Mouse (Mus musculus) heart, adult 18-20 months (tissue): Measurements from ENCODE around the gene Mageb18. TPM values are rescaled to one million over a fixed set of nuclear protein-coding genes. Genes with fewer than 3 reads are reported as not detected.
A peak's percentile ranks its signal among the peaks of the same experiment; 100 is the strongest.
"Not testable (repeated sequence)": the region's sequence is repeated elsewhere in the genome, so short reads cannot be mapped to it uniquely, and the experiment has no call there.

Experiments used
- DNase-seq, 2 experiments: peaks; one replicate each; pipeline ENCODE4 v3.0.0; 2021 to 2022; ENCODE audit warnings: mixed read lengths in 1 of 2
- long read RNA-seq, 2 experiments: library from polyadenylated mRNA; stranded (forward); transcript quantifications; one replicate each; pipeline ENCODE4 v2.0.0; 2021
- total RNA-seq, 2 experiments: library from RNA; stranded (reverse); gene quantifications; 2 replicates each; pipeline ENCODE4 v1.2.3; 2021

Gene Mageb18
- not detected for total RNA-seq
- long read RNA-seq, experiment 1: 0 reads
- long read RNA-seq, experiment 2: 0 reads

DNA sequence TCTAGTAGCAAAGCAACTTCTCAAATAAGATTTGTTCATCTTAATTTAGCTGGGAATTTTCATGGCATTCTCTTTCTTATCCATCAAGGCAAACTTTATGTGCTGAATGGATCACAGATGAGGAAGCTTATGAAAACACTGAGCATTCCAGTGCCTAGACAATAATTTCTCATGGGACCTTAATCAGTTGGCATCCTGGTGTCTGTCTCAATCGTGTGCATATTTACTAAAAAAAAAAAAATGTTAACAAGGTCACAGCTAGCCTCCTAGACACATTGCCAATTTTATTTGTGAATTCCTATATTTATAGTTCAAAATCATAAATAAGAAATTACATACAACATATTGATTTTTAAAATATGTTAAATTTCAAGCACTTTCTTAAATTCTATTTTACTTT is at the start of gene Mageb18:
TSS of gene Mageb18 (minus strand) at position 101 of the 400 bp plus-strand sequence.
- no peak for DNase-seq

DNA sequence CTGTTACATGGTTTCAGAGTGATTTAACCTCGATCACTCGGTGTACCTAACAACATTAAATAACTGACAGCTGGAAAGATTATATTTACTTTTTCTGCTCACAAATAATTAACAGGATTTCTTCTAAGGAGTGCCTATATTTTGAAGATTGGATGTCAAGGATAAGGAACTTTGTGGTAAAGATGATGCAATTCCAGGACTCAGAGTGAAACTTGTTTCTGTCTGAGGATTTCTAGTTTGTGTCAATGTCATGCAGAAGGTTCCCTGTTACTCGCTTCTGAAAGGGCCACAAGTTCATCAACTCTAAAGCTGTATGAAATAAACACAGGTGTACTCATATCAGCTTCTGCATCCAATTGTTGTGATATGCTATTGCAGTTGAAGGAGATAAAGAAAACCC is 13.4 kb upstream of the Mageb18 start:
- DNase-seq: no peak

DNA sequence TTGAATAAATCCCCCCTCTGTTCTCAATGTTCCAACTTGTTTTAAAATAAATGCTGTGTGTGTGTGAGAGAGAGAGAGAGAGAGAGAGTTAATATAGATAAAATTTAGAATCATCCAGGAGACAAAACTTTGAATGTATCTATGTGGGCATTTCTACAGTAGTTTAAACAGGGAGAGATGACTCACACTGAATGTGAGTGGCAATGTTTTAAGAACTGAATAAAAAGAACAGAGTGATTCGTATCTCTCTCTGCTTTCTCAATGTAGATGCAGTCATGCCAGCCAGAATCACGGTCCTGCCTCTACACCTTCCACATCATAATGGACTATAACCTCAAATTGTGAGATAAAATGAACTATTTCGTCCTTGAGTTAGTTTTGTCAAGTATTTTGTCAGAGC is 11.1 kb upstream of the Mageb18 start:
- DNase-seq: no peak

DNA sequence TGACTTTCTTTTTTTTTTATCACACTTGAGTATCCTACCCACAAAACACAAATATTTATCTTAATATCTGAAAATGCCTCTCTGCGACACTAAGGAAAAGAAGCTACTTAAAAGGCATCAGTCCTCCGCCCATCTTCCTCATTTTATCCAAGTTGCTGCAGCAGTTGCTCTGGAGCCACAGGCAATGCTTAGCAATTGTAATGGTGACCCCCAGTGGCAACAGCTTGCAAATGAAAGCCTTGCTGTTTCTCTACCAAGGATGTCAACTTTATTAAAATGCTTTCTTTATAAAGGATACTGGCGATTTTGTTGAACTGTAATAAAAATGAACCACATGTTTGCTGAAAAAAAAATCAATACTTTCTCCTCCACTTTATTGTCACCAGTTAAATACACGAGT is 2.0 kb downstream of the Mageb18 start:
- no peak for DNase-seq

DNA sequence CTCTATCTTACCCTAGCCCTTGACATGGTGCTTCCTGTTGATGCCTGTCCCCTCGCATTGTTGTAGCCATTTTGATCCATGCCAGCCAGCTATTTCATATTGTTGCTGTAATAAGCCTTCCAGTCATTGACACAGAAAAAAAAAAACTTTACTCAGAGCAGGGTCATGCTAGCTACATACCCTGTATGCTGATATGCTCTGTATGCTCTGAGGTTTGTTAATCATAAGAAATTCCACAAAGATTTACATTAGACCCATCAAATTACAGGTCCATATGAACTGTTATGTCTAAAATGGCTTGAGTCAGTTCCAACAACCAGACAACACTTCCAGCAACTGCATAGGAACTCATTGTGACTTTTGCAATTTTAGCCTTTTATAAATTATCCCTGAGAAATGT is 71.5 kb downstream of the Mageb18 start:
- no peak for DNase-seq

DNA sequence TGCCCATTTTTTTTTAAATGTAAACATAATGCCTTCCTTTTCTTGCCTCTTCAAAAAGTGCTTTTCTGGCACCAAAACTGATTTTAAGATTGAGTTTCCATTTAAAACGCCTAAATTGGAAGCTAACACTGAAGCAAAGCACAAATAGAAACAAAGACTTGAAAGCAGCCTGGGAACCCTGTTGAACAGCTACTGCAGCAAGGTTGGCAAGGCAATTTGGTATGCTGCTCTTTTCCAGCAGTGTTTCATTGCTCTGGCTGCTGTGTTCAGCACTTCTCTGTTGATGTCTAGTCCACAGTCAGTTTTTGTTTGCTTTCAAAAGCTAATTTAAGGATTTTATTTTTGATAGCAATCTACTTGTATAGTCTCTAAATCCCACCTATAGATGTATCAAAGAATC is 101.1 kb downstream of the Mageb18 start:
- no peak for DNase-seq

DNA sequence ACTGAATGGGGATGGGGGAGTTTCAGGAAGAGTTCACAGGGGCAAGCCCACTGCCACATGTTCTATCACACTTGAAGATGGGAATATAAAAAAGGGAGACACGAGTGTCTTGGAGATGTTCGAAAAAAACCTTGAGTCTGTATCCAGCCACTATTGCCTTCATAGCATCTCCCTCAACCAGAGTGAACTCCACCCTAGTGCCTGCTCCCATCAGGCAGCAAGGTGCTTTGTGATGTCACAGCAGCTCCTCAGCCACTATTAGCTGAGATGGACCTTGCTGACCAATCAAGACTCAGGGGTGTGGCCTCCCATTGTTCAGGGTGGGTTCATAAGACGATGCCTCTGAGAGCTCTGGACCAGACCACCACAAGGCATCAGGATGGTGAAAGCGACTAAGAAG is 109.7 kb downstream of the Mageb18 start, which contains the start of gene Gm5941:
TSS of gene Gm5941 (plus strand) at position 301 of the 400 bp plus-strand sequence.
- not testable (repeated sequence) for DNase-seq

DNA sequence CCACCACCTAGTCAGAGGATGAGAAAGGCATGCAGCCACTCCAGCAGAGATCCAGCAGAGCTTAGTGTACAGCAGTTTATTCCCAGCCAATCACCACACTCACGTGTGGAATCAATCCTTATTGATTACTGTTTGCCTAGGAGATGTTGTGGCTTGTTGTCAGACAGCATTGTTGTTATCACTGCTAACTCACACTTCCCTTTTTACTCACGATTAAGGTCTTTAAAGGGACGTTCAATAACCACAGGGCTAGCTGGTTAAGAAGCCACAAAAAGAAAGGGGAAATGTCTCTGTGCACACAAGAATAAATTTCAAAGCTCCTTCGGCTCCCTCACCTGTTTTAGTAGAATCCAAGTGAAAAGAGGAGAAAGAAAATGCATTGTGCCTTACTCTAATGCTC is 134.6 kb downstream of the Mageb18 start:
- DNase-seq: no peak

DNA sequence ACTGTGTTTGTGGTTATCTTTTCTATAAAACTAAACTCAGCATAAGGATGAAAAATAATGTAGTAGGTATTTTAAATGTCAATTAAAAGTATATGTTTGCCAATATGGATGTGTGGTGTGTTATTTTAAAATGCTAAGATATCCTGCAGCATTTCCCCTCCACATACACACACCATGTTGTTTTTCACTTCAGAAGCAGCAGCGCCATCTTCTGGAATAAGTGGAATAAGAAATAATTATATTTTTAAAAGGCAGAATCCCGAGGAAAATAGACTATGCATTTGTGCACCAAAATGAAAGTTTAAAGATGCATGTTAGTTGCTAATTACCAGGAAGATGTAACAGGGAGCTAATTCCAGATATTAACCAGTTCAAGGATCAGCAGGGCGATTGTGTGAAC is 138.9 kb downstream of the Mageb18 start:
- no peak for DNase-seq

DNA sequence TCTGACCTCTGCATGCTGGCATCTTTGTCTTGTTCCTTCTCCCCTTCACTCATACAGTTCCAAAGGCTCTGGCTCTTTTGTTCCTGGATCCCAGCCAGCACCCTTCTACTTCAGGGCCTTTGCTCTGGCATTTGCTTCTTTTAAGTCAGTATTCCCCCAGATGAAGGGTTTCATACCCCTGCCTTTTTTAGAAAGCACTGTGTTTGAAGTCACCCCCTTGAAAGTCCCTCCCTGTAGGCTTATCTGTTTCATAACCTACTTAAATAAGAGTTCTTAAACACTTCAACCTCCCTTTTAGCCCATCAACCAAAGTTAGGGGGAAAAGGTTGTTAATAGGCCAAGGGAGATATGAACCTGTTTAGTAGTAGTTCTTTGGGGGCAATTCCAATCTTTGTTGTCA is 212.0 kb downstream of the Mageb18 start:
- DNase-seq: no peak

DNA sequence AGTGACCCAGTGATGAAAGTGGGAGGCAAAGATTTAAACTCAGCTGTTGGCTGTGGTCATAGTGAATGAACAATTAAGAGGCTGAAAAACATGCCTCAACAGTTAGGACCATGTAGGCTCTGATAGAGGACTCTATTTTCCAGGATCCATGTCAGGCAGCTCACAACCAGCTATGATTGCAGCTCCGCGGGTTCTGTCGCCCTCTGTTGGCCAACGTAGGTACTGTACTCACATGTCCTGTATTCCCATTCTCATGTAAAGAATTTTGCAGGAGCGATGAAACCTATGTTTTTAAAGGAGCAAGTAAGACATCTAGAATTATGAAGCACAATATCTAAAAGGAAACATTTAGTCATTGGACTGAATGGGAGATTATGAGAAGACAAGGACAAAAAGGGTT is 256.4 kb downstream of the Mageb18 start:
- DNase-seq: peak; percentile 0 to 41

DNA sequence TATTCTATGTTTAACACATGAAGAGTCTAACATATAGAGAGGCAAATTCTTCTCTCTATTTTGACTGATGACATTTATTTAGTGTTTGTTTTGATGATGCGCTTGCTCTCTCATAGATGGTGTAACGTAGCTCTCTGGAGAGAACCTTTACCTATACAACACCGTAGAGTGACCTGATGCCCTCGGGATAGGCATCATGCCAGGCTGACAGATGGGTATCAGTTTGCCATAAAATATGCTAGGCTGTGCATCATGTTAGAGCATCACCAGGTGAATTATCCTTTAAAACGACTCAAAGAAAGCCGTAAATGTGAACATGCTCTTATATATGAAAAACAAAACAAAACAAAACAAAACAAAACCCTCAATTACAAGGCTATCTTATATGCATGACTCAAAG is 258.5 kb downstream of the Mageb18 start:
- no peak for DNase-seq

DNA sequence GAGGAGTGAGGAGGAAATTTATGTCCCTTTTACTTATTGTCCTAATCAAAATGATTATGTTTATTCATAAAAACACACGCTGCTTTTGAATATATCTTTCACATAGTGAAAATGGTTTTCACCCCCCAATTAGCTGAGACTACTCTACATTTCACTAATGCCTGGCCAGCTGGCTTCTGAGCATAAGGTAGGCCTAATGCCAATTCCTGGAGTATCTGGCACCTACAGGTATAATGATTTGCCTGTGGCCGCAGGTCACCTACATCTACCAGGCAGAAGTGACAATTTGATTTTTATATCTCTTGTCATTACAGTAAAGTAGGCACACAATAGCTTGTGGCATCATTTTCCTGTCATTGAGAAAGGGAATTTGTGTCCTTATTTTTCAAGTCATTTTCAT is 259.8 kb downstream of the Mageb18 start:
- DNase-seq: no peak

DNA sequence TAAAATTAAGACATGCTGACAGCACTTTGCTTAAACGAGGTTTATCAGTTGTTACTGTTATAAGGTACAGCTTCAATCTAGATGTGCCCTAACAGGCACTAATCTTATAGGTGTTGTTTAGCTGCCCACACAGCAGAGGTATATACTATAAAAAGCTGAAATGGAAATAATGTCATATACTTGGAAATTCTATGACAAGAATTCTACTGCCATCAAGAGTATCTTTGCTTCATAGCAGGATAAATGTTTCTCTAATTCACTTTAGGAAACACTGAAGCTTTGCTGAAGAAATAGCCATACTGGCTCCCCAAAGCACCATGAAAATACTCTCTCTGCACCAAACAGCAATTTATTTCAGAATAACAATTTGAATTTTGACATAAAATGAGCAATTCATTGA is 265.9 kb downstream of the Mageb18 start:
- DNase-seq: no peak

DNA sequence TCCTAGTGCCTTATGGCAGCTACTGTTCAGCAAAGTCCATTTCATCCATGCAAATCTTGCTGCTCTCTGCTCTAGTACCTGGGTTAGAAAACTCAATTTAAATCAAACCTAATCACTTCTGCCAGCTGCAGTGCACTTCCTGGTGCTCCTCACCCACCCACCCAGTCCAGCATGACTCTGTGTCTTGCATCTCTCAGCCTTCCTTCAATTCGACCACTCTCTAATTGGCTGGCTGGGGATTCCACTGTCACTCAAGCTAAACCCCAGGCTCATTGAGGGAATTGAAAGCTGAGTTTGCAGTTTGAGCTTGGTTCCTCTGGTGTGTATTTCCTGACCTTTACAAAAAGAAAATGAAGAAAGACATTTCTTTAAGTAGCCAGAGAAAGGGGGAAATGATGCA is 275.8 kb downstream of the Mageb18 start:
- DNase-seq: no peak

DNA sequence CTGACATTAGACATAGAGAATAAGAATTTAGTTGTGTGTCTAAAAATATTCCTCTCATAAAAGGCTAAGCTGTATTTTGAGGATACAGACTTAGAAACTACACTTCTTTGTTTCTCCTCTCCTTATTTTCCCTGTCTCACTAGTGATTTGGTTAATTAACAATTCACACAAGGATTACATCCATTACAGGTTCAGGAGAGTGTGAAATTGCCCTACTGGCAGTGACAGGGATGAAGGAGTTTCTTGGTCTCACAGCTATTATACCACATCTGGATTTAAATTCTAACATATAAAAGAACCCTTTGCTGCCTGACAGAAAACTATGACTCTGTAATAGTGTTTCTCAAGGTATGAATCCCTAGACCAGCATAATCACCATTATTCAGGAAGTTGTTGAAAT is 318.8 kb downstream of the Mageb18 start:
- no peak for DNase-seq

Other genes with a start within 250 kb of the Mageb18 start
- gene Gm5941, start 109.6 kb downstream of the Mageb18 start, total RNA-seq: not detected